Mouse (Mus musculus): Measurements from ENCODE around the gene Zbtb20. TPM values are rescaled to one million over a fixed set of nuclear protein-coding genes. Genes with fewer than 3 reads are reported as not detected.

The Zbtb20 gene
- total and polyA plus RNA-seq, 3 experiments = 1.8 to 18.1 (median 6.6) TPM

DNA sequence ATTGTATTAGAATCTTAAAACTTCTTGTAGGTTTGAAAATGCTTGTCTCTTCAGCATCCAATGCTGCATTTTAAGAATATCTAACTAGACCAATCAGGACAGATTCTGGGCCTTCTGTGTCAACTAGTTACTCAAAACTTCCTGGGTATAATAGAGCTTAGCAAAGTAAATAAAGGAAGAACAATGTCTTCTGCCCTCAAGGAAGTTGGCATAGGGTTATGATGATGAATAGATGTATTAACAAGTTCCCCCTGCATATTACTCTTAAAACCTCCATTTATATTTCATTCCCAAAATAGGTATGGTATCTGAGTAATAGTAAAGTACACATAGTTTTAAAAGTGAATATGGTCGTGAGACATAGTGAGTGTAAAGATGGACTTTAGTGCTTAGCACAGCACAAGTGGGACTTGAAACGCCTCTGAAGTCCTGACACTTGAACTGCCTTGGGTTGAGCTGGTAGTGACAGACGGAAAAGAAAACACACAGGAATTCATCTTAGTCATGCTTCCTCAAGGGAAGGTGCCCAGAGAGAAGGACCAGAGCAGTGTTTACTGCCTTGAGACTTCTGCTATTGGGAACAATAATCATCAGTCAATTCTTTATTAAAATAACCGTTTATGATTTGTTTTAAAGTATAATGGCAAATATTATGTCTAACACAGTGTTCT is 341.8 kb downstream of the Zbtb20 start:
- H3K9me3 ChIP-seq (replicated peaks) = no peaks in the 10 kb centered on the region
- no peak for ATAC-seq (ENCODE audit: extremely low read depth, insufficient number of reproducible peaks, low FRiP score, poor library complexity, severe bottlenecking)
- no peak overlapping the region for H3K4me3 ChIP-seq (ENCODE audit: low read depth, low read length)
- no peaks in the 10 kb centered on the region for H3K27me3 ChIP-seq (ENCODE audit: insufficient read depth, low read length)
- DNase-seq (ENCODE audit: low spot score) = no peak
- TF ChIP-seq GATA2 (IDR thresholded peaks at IDR 0.05; ENCODE audit: borderline replicate concordance, low read depth, low read length) = no peak
- no peak for TF ChIP-seq POLR2AphosphoS5 (IDR thresholded peaks at IDR 0.05; ENCODE audit: insufficient replicate concordance, low read depth, low read length)
- TF ChIP-seq CTCF (IDR thresholded peaks at IDR 0.05; ENCODE audit: low read depth, low read length) = no peak
- no peak for TF ChIP-seq TAL1 (conservative IDR thresholded peaks at IDR 0.05; ENCODE audit: low read depth, low read length)
- TF ChIP-seq GATA1 (IDR thresholded peaks at IDR 0.05; ENCODE audit: borderline replicate concordance, low read length) = no peak
- H3K36me3 ChIP-seq (replicated peaks) = no peaks in the 10 kb centered on the region
- no peaks in the 10 kb centered on the region for H3K4me1 ChIP-seq (ENCODE audit: insufficient read depth, low read depth, low read length)

DNA sequence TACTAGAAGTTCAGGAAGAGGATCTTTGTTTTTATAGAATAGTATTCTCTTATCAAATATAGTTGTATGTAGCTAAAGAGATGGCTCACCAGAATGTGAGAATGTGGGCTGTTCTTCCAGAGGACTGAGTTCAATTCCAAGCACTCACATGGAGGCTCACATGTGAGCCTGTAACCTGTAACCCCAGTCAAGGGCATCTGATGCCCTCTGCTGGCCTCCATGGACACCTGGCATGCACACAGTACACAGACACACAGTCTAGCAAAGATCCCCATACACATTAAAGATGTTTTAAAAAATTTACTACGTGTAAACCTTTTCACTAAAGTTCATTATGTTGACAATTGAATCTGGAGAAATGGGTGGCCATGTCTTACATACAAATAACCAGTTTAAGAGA is 343.7 kb downstream of the Zbtb20 start:
- Histone ChIP-seq H3K4me3 (ENCODE audit: low read depth, low read length) (no peak overlapping the region), H3K9me3 (replicated peaks) (no peaks in the 10 kb centered on the region), H3K27me3 (ENCODE audit: insufficient read depth, low read length) (no peaks in the 10 kb centered on the region), H3K4me1 (ENCODE audit: insufficient read depth, low read depth, low read length) (no peaks in the 10 kb centered on the region), H3K36me3 (replicated peaks) (no peaks in the 10 kb centered on the region)
- TF ChIP-seq CTCF (IDR thresholded peaks at IDR 0.05; ENCODE audit: low read depth, low read length) (no peak), GATA1 (IDR thresholded peaks at IDR 0.05; ENCODE audit: borderline replicate concordance, low read length) (no peak), GATA2 (IDR thresholded peaks at IDR 0.05; ENCODE audit: borderline replicate concordance, low read depth, low read length) (no peak), POLR2AphosphoS5 (IDR thresholded peaks at IDR 0.05; ENCODE audit: insufficient replicate concordance, low read depth, low read length) (no peak), TAL1 (conservative IDR thresholded peaks at IDR 0.05; ENCODE audit: low read depth, low read length) (no peak)
- DNase-seq (ENCODE audit: low spot score) (no peak), ATAC-seq (ENCODE audit: extremely low read depth, insufficient number of reproducible peaks, low FRiP score, poor library complexity, severe bottlenecking) (no peak)

DNA sequence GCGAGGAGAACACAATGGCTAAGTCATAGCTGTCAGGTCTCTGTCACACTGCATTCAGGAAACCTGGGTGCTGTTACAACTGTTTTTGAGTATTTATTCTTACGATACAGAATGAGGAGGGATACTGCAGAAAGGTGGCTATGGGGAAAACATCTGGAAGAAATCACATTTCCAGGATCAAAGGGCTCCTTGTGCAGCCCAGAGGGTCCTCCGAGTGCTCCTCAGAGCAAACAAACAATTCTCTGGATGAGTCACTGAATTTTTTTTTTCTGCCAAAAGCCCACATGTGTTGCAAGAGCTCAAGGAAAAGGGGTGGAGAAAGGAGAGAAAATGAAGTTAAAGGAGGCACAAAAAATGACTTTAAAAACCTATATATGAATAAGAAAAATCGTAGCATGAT is 345.6 kb downstream of the Zbtb20 start:
- TF ChIP-seq POLR2AphosphoS5 (IDR thresholded peaks at IDR 0.05; ENCODE audit: insufficient replicate concordance, low read depth, low read length) = no peak
- TF ChIP-seq TAL1 (conservative IDR thresholded peaks at IDR 0.05; ENCODE audit: low read depth, low read length) = no peak
- no peak for TF ChIP-seq GATA2 (IDR thresholded peaks at IDR 0.05; ENCODE audit: borderline replicate concordance, low read depth, low read length)
- no peak for TF ChIP-seq GATA1 (IDR thresholded peaks at IDR 0.05; ENCODE audit: borderline replicate concordance, low read length)
- TF ChIP-seq CTCF (IDR thresholded peaks at IDR 0.05; ENCODE audit: low read depth, low read length) = no peak
- Histone ChIP-seq H3K4me1 (ENCODE audit: insufficient read depth, low read depth, low read length) (no peaks in the 10 kb centered on the region), H3K9me3 (replicated peaks) (no peaks in the 10 kb centered on the region), H3K36me3 (replicated peaks) (no peaks in the 10 kb centered on the region), H3K27me3 (ENCODE audit: insufficient read depth, low read length) (no peaks in the 10 kb centered on the region), H3K4me3 (ENCODE audit: low read depth, low read length) (no peak overlapping the region)
- DNase-seq (ENCODE audit: low spot score) (no peak), ATAC-seq (ENCODE audit: extremely low read depth, insufficient number of reproducible peaks, low FRiP score, poor library complexity, severe bottlenecking) (no peak)

DNA sequence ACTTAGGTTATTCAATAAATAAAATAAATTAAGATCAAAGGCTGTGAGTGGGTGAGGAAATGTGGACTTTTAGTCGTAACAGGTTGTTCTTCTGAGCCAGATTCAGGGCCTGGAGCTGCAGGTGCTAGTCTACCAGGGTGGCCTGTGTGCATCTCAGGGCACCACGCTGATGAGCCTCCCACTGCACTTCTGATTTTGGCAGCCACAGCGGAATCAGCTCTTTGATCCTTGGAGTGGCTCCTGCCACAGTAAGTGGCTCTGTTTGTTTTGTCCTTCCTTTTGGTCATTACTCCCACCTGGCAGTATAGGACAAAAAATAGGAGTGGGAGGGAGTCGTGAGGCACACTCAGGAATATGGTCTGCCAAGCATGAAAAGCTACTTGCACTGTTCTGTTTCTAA is 354.6 kb downstream of the Zbtb20 start:
- no peaks in the 10 kb centered on the region; the same call in 1 of the 2 replicates for H3K27me3 ChIP-seq (ENCODE audit: insufficient read depth, low read length)
- no peak for ATAC-seq (ENCODE audit: extremely low read depth, insufficient number of reproducible peaks, low FRiP score, poor library complexity, severe bottlenecking)
- H3K4me3 ChIP-seq (ENCODE audit: low read depth, low read length) = no peak overlapping the region
- no peaks in the 10 kb centered on the region for H3K4me1 ChIP-seq (ENCODE audit: insufficient read depth, low read depth, low read length)
- H3K36me3 ChIP-seq (replicated peaks) = no peaks in the 10 kb centered on the region
- DNase-seq (ENCODE audit: low spot score) = no peak
- H3K9me3 ChIP-seq (replicated peaks) = no peaks in the 10 kb centered on the region
- no peak for TF ChIP-seq POLR2AphosphoS5 (IDR thresholded peaks at IDR 0.05; ENCODE audit: insufficient replicate concordance, low read depth, low read length)
- no peak for TF ChIP-seq TAL1 (conservative IDR thresholded peaks at IDR 0.05; ENCODE audit: low read depth, low read length)
- TF ChIP-seq CTCF (IDR thresholded peaks at IDR 0.05; ENCODE audit: low read depth, low read length) = no peak
- no peak for TF ChIP-seq GATA1 (IDR thresholded peaks at IDR 0.05; ENCODE audit: borderline replicate concordance, low read length)
- TF ChIP-seq GATA2 (IDR thresholded peaks at IDR 0.05; ENCODE audit: borderline replicate concordance, low read depth, low read length) = no peak

DNA sequence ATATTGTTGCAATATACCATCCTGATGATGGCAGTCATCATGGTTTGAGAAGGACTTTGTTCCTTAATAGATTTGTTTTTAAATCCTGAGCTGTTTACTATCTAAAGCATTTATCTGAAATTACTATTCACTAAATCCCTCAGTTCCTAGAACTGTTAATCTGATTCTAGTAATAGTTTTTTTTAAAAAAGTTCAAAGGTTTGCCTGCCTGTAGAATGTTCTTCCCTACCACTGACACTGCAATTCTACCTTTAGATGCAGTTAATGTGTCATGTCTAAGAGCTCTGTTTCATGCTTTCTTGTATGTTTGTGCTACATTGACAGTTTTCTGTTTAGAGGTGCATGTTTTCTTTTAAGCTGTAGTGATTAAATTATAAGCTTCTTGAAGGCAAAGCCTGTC is 358.6 kb downstream of the Zbtb20 start:
- DNase-seq (ENCODE audit: low spot score) (no peak), ATAC-seq (ENCODE audit: extremely low read depth, insufficient number of reproducible peaks, low FRiP score, poor library complexity, severe bottlenecking) (no peak)
- no peaks in the 10 kb centered on the region for H3K4me1 ChIP-seq (ENCODE audit: insufficient read depth, low read depth, low read length)
- no peak for TF ChIP-seq POLR2AphosphoS5 (IDR thresholded peaks at IDR 0.05; ENCODE audit: insufficient replicate concordance, low read depth, low read length)
- TF ChIP-seq GATA1 (IDR thresholded peaks at IDR 0.05; ENCODE audit: borderline replicate concordance, low read length) = no peak
- TF ChIP-seq TAL1 (conservative IDR thresholded peaks at IDR 0.05; ENCODE audit: low read depth, low read length) = no peak
- no peak for TF ChIP-seq CTCF (IDR thresholded peaks at IDR 0.05; ENCODE audit: low read depth, low read length)
- TF ChIP-seq GATA2 (IDR thresholded peaks at IDR 0.05; ENCODE audit: borderline replicate concordance, low read depth, low read length) = no peak
- no peak overlapping the region for H3K4me3 ChIP-seq (ENCODE audit: low read depth, low read length)
- H3K9me3 ChIP-seq (replicated peaks) = no peaks in the 10 kb centered on the region
- no peaks in the 10 kb centered on the region; the same call in 1 of the 2 replicates for H3K27me3 ChIP-seq (ENCODE audit: insufficient read depth, low read length)
- H3K36me3 ChIP-seq (replicated peaks) = no peaks in the 10 kb centered on the region

DNA sequence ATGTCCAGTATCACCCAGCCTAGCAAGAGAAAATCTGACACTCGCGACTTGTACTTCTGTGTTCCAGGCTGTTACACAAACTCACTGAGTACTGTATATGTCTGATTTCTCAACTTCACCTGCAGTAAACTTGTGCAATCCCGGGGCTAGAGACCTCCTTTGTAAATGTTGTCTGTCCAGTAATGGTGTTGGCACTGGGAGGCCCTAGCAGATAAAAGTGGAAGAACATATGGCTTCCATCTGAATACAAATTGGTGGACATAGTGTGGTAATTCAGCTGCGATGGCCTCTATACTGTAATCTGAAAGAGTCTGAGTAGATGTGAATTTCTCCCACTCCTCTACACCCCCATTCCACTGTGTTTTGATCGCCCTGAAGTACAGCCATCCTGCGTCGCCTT is 359.6 kb downstream of the Zbtb20 start:
- H3K27me3 ChIP-seq (ENCODE audit: insufficient read depth, low read length) = no peaks in the 10 kb centered on the region
- H3K4me3 ChIP-seq (ENCODE audit: low read depth, low read length) = no peak overlapping the region
- ATAC-seq (ENCODE audit: extremely low read depth, insufficient number of reproducible peaks, low FRiP score, poor library complexity, severe bottlenecking) = no peak
- DNase-seq (ENCODE audit: low spot score) = no peak
- no peaks in the 10 kb centered on the region for H3K36me3 ChIP-seq (replicated peaks)
- no peaks in the 10 kb centered on the region for H3K9me3 ChIP-seq (replicated peaks)
- TF ChIP-seq GATA2 (IDR thresholded peaks at IDR 0.05; ENCODE audit: borderline replicate concordance, low read depth, low read length) (no peak), POLR2AphosphoS5 (IDR thresholded peaks at IDR 0.05; ENCODE audit: insufficient replicate concordance, low read depth, low read length) (no peak), TAL1 (conservative IDR thresholded peaks at IDR 0.05; ENCODE audit: low read depth, low read length) (no peak), CTCF (IDR thresholded peaks at IDR 0.05; ENCODE audit: low read depth, low read length) (no peak), GATA1 (IDR thresholded peaks at IDR 0.05; ENCODE audit: borderline replicate concordance, low read length) (no peak)
- H3K4me1 ChIP-seq (ENCODE audit: insufficient read depth, low read depth, low read length) = no peaks in the 10 kb centered on the region

Measured in G1E (cell line).